Mouse (Mus musculus) MEL (cell line): ENCODE measurements at regions not wholly inside any gene's neighbourhood (a gene's known extent, or its start where the extent isn't known, plus 50 kb on each side); places are given as distances from the start of the nearest gene placed in this dataset.
"Not testable (repeated sequence)": the region's sequence is repeated elsewhere in the genome, so short reads cannot be mapped to it uniquely, and the experiment has no call there.

Source experiments
- DNase-seq: peaks from one replicate; pipeline ENCODE4 v3.0.0; 2011; ENCODE audit warnings: low read depth, low spot score
- H3K27ac ChIP-seq: 2 replicates; pipeline ENCODE4 v1.5.1; 2012; ENCODE audit warnings: low read depth, mild to moderate bottlenecking, control low read depth, low read length, moderate library complexity; ENCODE audit not compliant: control insufficient read depth
- H3K27me3 ChIP-seq, 2 experiments: fragments of 150-350 bp in 1 of 2; sonication (generic) in 1 of 2; 2 replicates each; pipeline ENCODE4 v1.6.1; 2012; ENCODE audit warnings: low read length in 2 of 2, mild to moderate bottlenecking in 2 of 2, improper control_type of control experiment in 1 of 2, moderate library complexity in 1 of 2; ENCODE audit not compliant: insufficient read depth in 2 of 2, control insufficient read depth in 1 of 2
- H3K36me3 ChIP-seq, 2 experiments: 2 replicates each; pipeline ENCODE4 v1.6.1; 2012 to 2014; ENCODE audit warnings: low read length in 2 of 2, improper control_type of control experiment in 1 of 2, inconsistent platforms in 1 of 2, mild to moderate bottlenecking in 1 of 2; ENCODE audit not compliant: insufficient read depth in 2 of 2, control insufficient read depth in 1 of 2
- H3K4me1 ChIP-seq, 2 experiments: fragments of 150-350 bp in 1 of 2; sonication (generic) in 1 of 2; 2 replicates each; pipeline ENCODE4 v1.6.1; 2012; ENCODE audit warnings: low read length in 2 of 2, improper control_type of control experiment in 1 of 2, mild to moderate bottlenecking in 1 of 2; ENCODE audit not compliant: insufficient read depth in 2 of 2, control insufficient read depth in 1 of 2
- H3K4me3 ChIP-seq, 2 experiments: fragments of 150-350 bp in 1 of 2; sonication (generic) in 1 of 2; 2 replicates each; pipeline ENCODE4 v1.5.1; 2012; ENCODE audit warnings: low read depth in 2 of 2, low read length in 2 of 2, mild to moderate bottlenecking in 2 of 2, moderate library complexity in 2 of 2, control low read depth in 1 of 2, improper control_type of control experiment in 1 of 2; ENCODE audit not compliant: control insufficient read depth in 1 of 2, insufficient read depth in 1 of 2
- H3K79me2 ChIP-seq: 2 replicates; pipeline ENCODE4 v1.6.1; 2012; ENCODE audit warnings: mild to moderate bottlenecking, low read length, moderate library complexity; ENCODE audit not compliant: control insufficient read depth, poor library complexity, insufficient read depth
- H3K9ac ChIP-seq: 2 replicates; pipeline ENCODE4 v1.6.1; 2012; ENCODE audit warnings: low read depth, mild to moderate bottlenecking, control low read depth, low read length, moderate library complexity; ENCODE audit not compliant: control insufficient read depth, poor library complexity, severe bottlenecking
- H3K9me3 ChIP-seq: fragments of 150-350 bp; sonication (generic); replicated peaks from 2 replicates; pipeline ENCODE4 v1.6.1; 2012; ENCODE audit warnings: mild to moderate bottlenecking, low read length, improper control_type of control experiment, moderate library complexity; ENCODE audit not compliant: insufficient read depth
- BHLHE40 ChIP-seq: IDR thresholded peaks from 2 replicates; pipeline ENCODE4 v1.6.1; 2012; ENCODE audit warnings: low read depth, mild to moderate bottlenecking, inconsistent platforms, low read length, improper control_type of control experiment, borderline replicate concordance
- CHD1 ChIP-seq: IDR thresholded peaks from 2 replicates; pipeline ENCODE4 v1.6.1; 2012; ENCODE audit warnings: low read depth, mild to moderate bottlenecking, inconsistent platforms, low read length, improper control_type of control experiment
- CTCF ChIP-seq, 3 experiments: IDR thresholded peaks in 2 of 3; conservative IDR thresholded peaks in 1 of 3; 2 replicates each; pipeline ENCODE4 v1.5.1; 2011 to 2012; ENCODE audit warnings: low read length in 3 of 3, low read depth in 2 of 3, mild to moderate bottlenecking in 2 of 3, improper control_type of control experiment in 1 of 3, inconsistent platforms in 1 of 3, mixed read lengths in 1 of 3, moderate library complexity in 1 of 3; ENCODE audit not compliant: control insufficient read depth in 1 of 3, insufficient read depth in 1 of 3, poor library complexity in 1 of 3, severe bottlenecking in 1 of 3
- E2F4 ChIP-seq: IDR thresholded peaks from 2 replicates; pipeline ENCODE4 v1.6.1; 2011; ENCODE audit warnings: low read depth, low read length, improper control_type of control experiment, borderline replicate concordance
- EP300 ChIP-seq, 2 experiments: IDR thresholded peaks; 2 replicates each; pipeline ENCODE4 v1.6.1; 2011; ENCODE audit warnings: improper control_type of control experiment in 2 of 2, low read length in 2 of 2, low read depth in 1 of 2, mild to moderate bottlenecking in 1 of 2
- GABPA ChIP-seq: IDR thresholded peaks from 2 replicates; pipeline ENCODE4 v1.6.1; 2012; ENCODE audit warnings: low read depth, mild to moderate bottlenecking, inconsistent platforms, low read length, improper control_type of control experiment, moderate library complexity
- GATA1 ChIP-seq: IDR thresholded peaks from 2 replicates; pipeline ENCODE4 v1.6.1; 2011; ENCODE audit warnings: low read depth, low read length, improper control_type of control experiment
- HCFC1 ChIP-seq: IDR thresholded peaks from 2 replicates; pipeline ENCODE4 v1.6.1; 2012; ENCODE audit warnings: low read depth, mild to moderate bottlenecking, inconsistent platforms, low read length, improper control_type of control experiment, moderate library complexity
- JUND ChIP-seq: IDR thresholded peaks from 2 replicates; pipeline ENCODE4 v1.6.1; 2011; ENCODE audit warnings: low read depth, mild to moderate bottlenecking, improper control_type of control experiment, low read length
- KAT2A ChIP-seq: conservative IDR thresholded peaks from 2 replicates; pipeline ENCODE4 v1.6.1; 2012; ENCODE audit warnings: low read depth, low read length, improper control_type of control experiment, inconsistent platforms
- MAFK ChIP-seq: IDR thresholded peaks from 2 replicates; pipeline ENCODE4 v1.6.1; 2011; ENCODE audit warnings: low read depth, mild to moderate bottlenecking, low read length, improper control_type of control experiment, borderline replicate concordance
- MAX ChIP-seq: IDR thresholded peaks from 2 replicates; pipeline ENCODE4 v1.6.1; 2011; ENCODE audit warnings: low read length, improper control_type of control experiment
- MAZ ChIP-seq: IDR thresholded peaks from 2 replicates; pipeline ENCODE4 v1.6.1; 2012; ENCODE audit warnings: low read depth, mild to moderate bottlenecking, inconsistent platforms, low read length, improper control_type of control experiment
- MEF2A ChIP-seq: IDR thresholded peaks from 2 replicates; pipeline ENCODE4 v1.6.1; 2014; ENCODE audit warnings: low read depth, mild to moderate bottlenecking, inconsistent platforms, low read length, improper control_type of control experiment; ENCODE audit not compliant: poor library complexity, insufficient replicate concordance, severe bottlenecking; ENCODE audit errors: extremely low read depth
- MXI1 ChIP-seq: IDR thresholded peaks from 2 replicates; pipeline ENCODE4 v1.6.1; 2011; ENCODE audit warnings: mild to moderate bottlenecking, low read depth, low read length, improper control_type of control experiment
- MYB ChIP-seq: IDR thresholded peaks from 2 replicates; pipeline ENCODE4 v1.6.1; 2011; ENCODE audit warnings: mild to moderate bottlenecking, low read depth, low read length, improper control_type of control experiment
- MYC ChIP-seq: IDR thresholded peaks from 2 replicates; pipeline ENCODE4 v1.6.1; 2011; ENCODE audit warnings: low read depth, mild to moderate bottlenecking, low read length, improper control_type of control experiment, moderate library complexity
- NRF1 ChIP-seq: IDR thresholded peaks from 2 replicates; pipeline ENCODE4 v1.6.1; 2014; ENCODE audit warnings: low read depth, mild to moderate bottlenecking, inconsistent platforms, low read length, improper control_type of control experiment, moderate library complexity; ENCODE audit not compliant: poor library complexity, insufficient read depth, severe bottlenecking
- POLR2AphosphoS2 ChIP-seq: IDR thresholded peaks from 2 replicates; pipeline ENCODE4 v1.6.1; 2011; ENCODE audit warnings: low read length, improper control_type of control experiment
- RAD21 ChIP-seq: IDR thresholded peaks from 2 replicates; pipeline ENCODE4 v1.6.1; 2011; ENCODE audit warnings: mild to moderate bottlenecking, low read depth, low read length, improper control_type of control experiment
- RCOR1 ChIP-seq: IDR thresholded peaks from 2 replicates; pipeline ENCODE4 v1.6.1; 2012; ENCODE audit warnings: low read depth, mild to moderate bottlenecking, inconsistent platforms, low read length, improper control_type of control experiment
- SIN3A ChIP-seq: IDR thresholded peaks from 2 replicates; pipeline ENCODE4 v1.6.1; 2012; ENCODE audit warnings: low read length, improper control_type of control experiment, inconsistent platforms
- SMC3 ChIP-seq: IDR thresholded peaks from 2 replicates; pipeline ENCODE4 v1.6.1; 2011; ENCODE audit warnings: low read depth, low read length, improper control_type of control experiment
- TAL1 ChIP-seq: IDR thresholded peaks from 2 replicates; pipeline ENCODE4 v1.6.1; 2012; ENCODE audit warnings: mild to moderate bottlenecking, inconsistent platforms, low read length, moderate library complexity, mixed read lengths
- TBP ChIP-seq: IDR thresholded peaks from 2 replicates; pipeline ENCODE4 v1.8.0; 2011; ENCODE audit warnings: low read depth, low read length, improper control_type of control experiment
- USF1 ChIP-seq: IDR thresholded peaks from 2 replicates; pipeline ENCODE4 v1.6.1; 2014; ENCODE audit warnings: low read depth, mild to moderate bottlenecking, inconsistent platforms, low read length, improper control_type of control experiment, moderate library complexity
- ZKSCAN1 ChIP-seq: IDR thresholded peaks from 2 replicates; pipeline ENCODE4 v1.6.1; 2012; ENCODE audit warnings: low read depth, mild to moderate bottlenecking, inconsistent platforms, low read length, improper control_type of control experiment, moderate library complexity
- ZMIZ1 ChIP-seq: IDR thresholded peaks from 2 replicates; pipeline ENCODE4 v1.6.1; 2012; ENCODE audit warnings: low read depth, mild to moderate bottlenecking, inconsistent platforms, low read length, improper control_type of control experiment, moderate library complexity
- ZNF384 ChIP-seq: IDR thresholded peaks from 2 replicates; pipeline ENCODE4 v1.6.1; 2012; ENCODE audit warnings: low read depth, mild to moderate bottlenecking, inconsistent platforms, low read length, improper control_type of control experiment

DNA sequence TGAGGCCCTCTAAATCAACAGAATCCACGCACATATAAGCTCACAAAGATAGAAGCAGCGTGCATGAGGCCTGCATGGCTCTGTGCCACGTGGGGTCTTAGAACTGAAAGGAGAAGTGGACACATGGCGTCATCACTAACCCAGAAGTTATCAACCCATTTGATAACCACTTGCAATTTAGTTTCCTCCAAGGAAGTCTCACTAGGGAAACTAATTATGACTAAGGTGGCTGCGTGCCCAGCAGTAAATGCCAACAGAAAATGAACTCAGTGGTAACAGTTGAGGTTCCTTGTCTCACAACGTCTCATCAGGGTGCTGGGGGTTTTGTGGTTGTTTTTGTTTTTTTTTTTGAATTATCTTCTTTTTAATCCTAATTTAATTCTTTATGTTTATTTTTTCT, 200.6 kb upstream of the Sesn3 start (continued):
- peak; percentile 73; the same call in 1 of the 2 replicates for TF ChIP-seq MEF2A
- TF ChIP-seq ZMIZ1, result no peak
- TF ChIP-seq SMC3, result 0 out of 2 replicates have a peak, but pooled peaks have one; percentile 21
- TF ChIP-seq MAZ, result no peak

DNA sequence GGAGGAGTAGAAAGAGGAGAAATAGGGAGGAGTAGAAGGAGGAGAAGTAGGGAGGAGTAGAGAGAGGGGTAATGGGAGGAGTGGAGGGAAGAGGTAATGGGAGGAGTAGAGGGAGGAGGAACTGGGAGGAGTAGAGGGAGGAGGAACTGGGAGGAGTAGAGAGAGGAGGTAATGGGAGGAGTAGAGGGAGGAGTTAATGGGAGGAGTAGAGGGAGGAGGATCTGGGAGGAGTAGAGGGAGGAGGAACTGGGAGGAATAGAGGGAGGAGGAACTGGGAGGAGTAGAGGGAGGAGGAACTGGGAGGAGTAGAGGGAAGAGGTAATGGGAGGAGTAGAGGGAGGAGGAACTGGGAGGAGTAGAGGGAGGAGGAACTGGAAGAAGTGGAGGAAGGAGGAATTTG, 200.0 kb upstream of the Sesn3 start:
- H3K9ac ChIP-seq, H3K79me2 ChIP-seq, H3K4me3 ChIP-seq, H3K27me3 ChIP-seq, H3K9me3 ChIP-seq: not testable (repeated sequence)
- TF ChIP-seq MAZ (peak; percentile 58; the same call in 1 of the 2 replicates), MXI1 (peak; percentile 99)
- Histone ChIP-seq H3K36me3 (peaks cover 0 to 35% of the 10 kb centered on the region in 2 experiments; a peak in 2 of 4 replicates), H3K4me1 (peaks cover 16 to 31% of the 10 kb centered on the region in 2 experiments), H3K27ac (peak overlapping the region; percentile 85)
- DNase-seq, result peak; percentile 96

DNA sequence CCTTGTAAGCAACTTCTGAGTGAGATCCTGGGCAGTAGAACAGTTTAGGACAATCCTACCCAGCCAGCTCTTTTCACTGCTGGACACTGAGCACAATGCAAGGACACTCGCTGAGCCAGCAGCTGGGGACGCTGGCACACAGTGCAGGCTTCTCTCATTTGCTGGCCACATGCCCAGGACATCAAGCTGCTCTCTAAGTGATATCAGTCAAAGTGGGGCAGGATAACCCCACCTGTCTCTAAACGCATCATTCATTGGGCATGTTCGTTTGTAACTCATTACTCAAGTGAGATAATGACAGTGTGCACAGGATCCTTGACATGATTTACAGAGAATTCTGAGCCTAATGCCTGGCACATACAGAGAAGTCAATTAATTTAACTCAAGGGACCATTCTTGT, 199.4 kb upstream of the Sesn3 start:
- no peaks in the 10 kb centered on the region for H3K79me2 ChIP-seq
- TF ChIP-seq TAL1 (peak; percentile 99), HCFC1 (0 out of 2 replicates have a peak, but pooled peaks have one; percentile 20), ZKSCAN1 (no peak), POLR2AphosphoS2 (peak; percentile 61; the same call in 1 of the 2 replicates), E2F4 (no peak), CHD1 (no peak), BHLHE40 (peak; percentile 84), KAT2A (no peak), RAD21 (no peak; the same call in none of the 2 replicates), GABPA (no peak), ZNF384 (no peak), MYC (peak; percentile 85), TBP (no peak), MEF2A (0 out of 2 replicates have a peak, but pooled peaks have one; percentile 18), MAX (peak; percentile 80), MYB (peak; percentile 79; the same call in 1 of the 2 replicates), NRF1 (no peak), RCOR1 (peak; percentile 98), EP300 (IDR thresholded peaks at IDR 0.05; ENCODE audit: low read depth in 1 of 2, low read length in 2 of 2) (peak; percentile 98), CTCF (IDR thresholded peaks at IDR 0.05 in 2 of 3, conservative IDR thresholded peaks at IDR 0.05 in 1 of 3; ENCODE audit: control insufficient read depth in 1 of 3, insufficient read depth in 1 of 3, low read depth in 2 of 3, low read length in 3 of 3, poor library complexity in 1 of 3, severe bottlenecking in 1 of 3) (0 out of 6 replicates have a peak, but pooled peaks of 1 of the 3 experiments have one; percentile 1), MAZ (peak; percentile 77; the same call in 1 of the 2 replicates), USF1 (peak; percentile 41; the same call in 1 of the 2 replicates), JUND (0 out of 2 replicates have a peak, but pooled peaks have one; percentile 38), GATA1 (peak; percentile 99), MAFK (peak; percentile 49; the same call in 1 of the 2 replicates), SIN3A (peak; percentile 95)

More for the DNA sequence above, 199.4 kb upstream of the Sesn3 start:
- DNase-seq, result peak; percentile 97
- no peaks in the 10 kb centered on the region for H3K9me3 ChIP-seq
- H3K4me3 ChIP-seq, result no peak overlapping the region
- no peaks in the 10 kb centered on the region for H3K27me3 ChIP-seq
- H3K27ac ChIP-seq, result peak overlapping the region; percentile 85
- peaks cover 16 to 31% of the 10 kb centered on the region in 2 experiments for H3K4me1 ChIP-seq
- H3K36me3 ChIP-seq, result peaks cover 0 to 35% of the 10 kb centered on the region in 2 experiments; a peak in 2 of 4 replicates
- H3K9ac ChIP-seq, result no peak overlapping the region
